Mouse (Mus musculus) spleen, adult 2 months (tissue): ENCODE data around the gene Pigo.

ENCODE experiments used
- CTCF ChIP-seq: fragments of 200-500 bp; IDR thresholded peaks from 2 replicates; pipeline ENCODE4 v1.5.1; 2011; ENCODE audit warnings: mild to moderate bottlenecking, inconsistent platforms; ENCODE audit not compliant: insufficient read depth, insufficient read length, insufficient replicate concordance; ENCODE audit errors: extremely low read depth
- POLR2A ChIP-seq: fragments of 200-500 bp; IDR thresholded peaks from 2 replicates; pipeline ENCODE4 v1.6.1; 2011; ENCODE audit warnings: low read depth, low read length, inconsistent platforms

DNA sequence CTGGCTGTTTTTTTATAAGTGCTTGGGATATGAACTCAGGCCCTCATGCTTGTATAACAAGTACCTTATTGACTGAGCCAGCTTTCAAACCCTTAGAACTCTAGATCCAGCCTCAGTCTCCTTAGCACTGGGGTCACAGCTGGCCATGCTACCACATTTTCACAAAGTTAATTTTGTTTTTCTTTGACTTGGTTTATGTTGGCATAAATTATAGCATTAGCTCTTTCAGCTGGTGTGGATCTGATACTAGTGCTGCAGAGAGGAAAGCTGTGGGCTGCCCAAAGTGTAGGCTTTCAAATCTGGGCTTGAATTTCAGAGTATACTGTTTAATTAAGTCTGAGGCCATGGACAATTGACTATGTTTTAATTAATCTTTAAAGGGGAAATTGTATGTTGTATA is 49.3 kb upstream of the Pigo start:
- TF ChIP-seq CTCF, result no peak
- TF ChIP-seq POLR2A, result no peak
